Mouse (Mus musculus): ENCODE results near the gene Cdhr5.

GRCm38 (mm10) chr7:141222126-141222467, 54.5 kb downstream of the Cdhr5 start:
- TF ChIP-seq POLR2A (IDR thresholded peaks at IDR 0.05; ENCODE audit: borderline replicate concordance, control insufficient read depth, low read depth, low read length), result no peak
- no peak for TF ChIP-seq CTCF (IDR thresholded peaks at IDR 0.05; ENCODE audit: control insufficient read depth, insufficient read depth, low read length)
